Mouse (Mus musculus): Measurements from ENCODE around the gene Cox6b2.

- TF ChIP-seq CTCF (IDR thresholded peaks at IDR 0.05; ENCODE audit: low read depth, low read length): no peak
- TF ChIP-seq POLR2A (IDR thresholded peaks at IDR 0.05; ENCODE audit: borderline replicate concordance, low read depth, low read length): no peak
These were observed 35.9 kb downstream of the Cox6b2 start for GRCm38 (mm10) chr7:4716955-4717354.
